Mouse (Mus musculus) hindbrain, embryonic 15.5 days (tissue): ENCODE results near the gene Fgf22. TPM values are rescaled to one million over a fixed set of nuclear protein-coding genes. Genes with fewer than 3 reads are reported as not detected.

Experiments
- ATAC-seq: fragments of 200-750 bp; cut with Nextera tagmentation; 2 replicates; pipeline ENCODE4 v1.8.0; 2017; ENCODE audit warnings: low read depth, moderate number of reproducible peaks, moderate TSS enrichment; ENCODE audit not compliant: low FRiP score
- H3K27ac ChIP-seq: fragments of 300-500 bp; sonication (generic); replicated peaks from 2 replicates; pipeline ENCODE4 v1.5.1; 2015; ENCODE audit warnings: mild to moderate bottlenecking, inconsistent platforms
- H3K27me3 ChIP-seq: fragments of 300-500 bp; sonication (generic); 2 replicates; pipeline ENCODE4 v1.6.1; 2015; ENCODE audit warnings: control low read depth, inconsistent platforms
- H3K36me3 ChIP-seq: fragments of 300-500 bp; sonication (generic); 2 replicates; pipeline ENCODE4 v1.6.1; 2015; ENCODE audit warnings: control low read depth, inconsistent platforms
- H3K4me1 ChIP-seq: fragments of 300-500 bp; sonication (generic); replicated peaks from 2 replicates; pipeline ENCODE4 v1.6.1; 2015; ENCODE audit warnings: control low read depth, inconsistent platforms
- H3K4me2 ChIP-seq: fragments of 300-500 bp; sonication (generic); 2 replicates; pipeline ENCODE4 v1.6.1; 2015; ENCODE audit warnings: moderate library complexity, mild to moderate bottlenecking, inconsistent platforms
- H3K4me3 ChIP-seq: fragments of 300-500 bp; sonication (generic); 2 replicates; pipeline ENCODE4 v1.5.1; 2015; ENCODE audit warnings: mild to moderate bottlenecking, inconsistent platforms
- H3K9ac ChIP-seq: fragments of 300-500 bp; sonication (generic); 2 replicates; pipeline ENCODE4 v1.6.1; 2015; ENCODE audit warnings: inconsistent platforms
- H3K9me3 ChIP-seq: fragments of 300-500 bp; sonication (generic); 2 replicates; pipeline ENCODE4 v1.6.1; 2016; ENCODE audit warnings: control low read depth, inconsistent platforms
- WGBS: fragments of 180-500 bp; shearing (Covaris S2); methylation state at CpG from one replicate; pipeline ENCODE4 v1.1.7; 2015; 5-methylcytosine and 5-hydroxymethylcytosine counted together
- polyA plus RNA-seq: library from polyadenylated mRNA; unstranded; fragments of >200 nt; fragmentation: Nextera tagmentation; extraction: Ambion mirVana; gene quantifications from 2 replicates; pipeline ENCODE4 v1.2.1, GENCODE M21; 2015

Fgf22 gene
- polyA plus RNA-seq, 1 experiment from 2014 or later: 2.2 TPM

DNA sequence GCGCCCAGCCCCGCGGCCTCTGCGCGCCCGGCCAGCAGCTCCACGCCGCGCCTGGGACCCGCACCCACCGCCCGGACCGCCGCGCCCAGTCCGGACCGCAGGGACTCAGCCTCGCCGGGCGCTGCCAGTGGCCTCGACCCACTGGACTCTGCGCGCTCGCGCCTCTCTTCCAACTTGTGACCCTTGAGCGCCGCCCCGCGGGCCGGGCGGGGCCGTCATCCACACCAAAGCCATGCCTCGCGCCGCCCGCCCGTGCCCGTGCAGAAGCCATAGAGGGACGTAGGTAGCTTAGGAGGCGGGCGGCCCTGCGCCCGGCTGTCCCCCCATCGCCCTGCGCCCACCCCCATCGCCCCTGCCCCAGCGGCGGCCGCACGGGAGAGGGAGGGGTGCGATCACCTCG is 19.5 kb upstream of the Fgf22 start:
- Histone ChIP-seq H3K36me3 (peaks cover 96% of the 10 kb centered on the region), H3K9me3 (peaks cover 33% of the 10 kb centered on the region), H3K27me3 (no peaks in the 10 kb centered on the region), H3K27ac (no peak overlapping the region), H3K4me2 (no peak overlapping the region), H3K9ac (no peak overlapping the region), H3K4me1 (no peaks in the 10 kb centered on the region), H3K4me3 (no peak overlapping the region)
- ATAC-seq: no peak
- WGBS: 30% methylated on average over 44 of the region's 52 CpGs

DNA sequence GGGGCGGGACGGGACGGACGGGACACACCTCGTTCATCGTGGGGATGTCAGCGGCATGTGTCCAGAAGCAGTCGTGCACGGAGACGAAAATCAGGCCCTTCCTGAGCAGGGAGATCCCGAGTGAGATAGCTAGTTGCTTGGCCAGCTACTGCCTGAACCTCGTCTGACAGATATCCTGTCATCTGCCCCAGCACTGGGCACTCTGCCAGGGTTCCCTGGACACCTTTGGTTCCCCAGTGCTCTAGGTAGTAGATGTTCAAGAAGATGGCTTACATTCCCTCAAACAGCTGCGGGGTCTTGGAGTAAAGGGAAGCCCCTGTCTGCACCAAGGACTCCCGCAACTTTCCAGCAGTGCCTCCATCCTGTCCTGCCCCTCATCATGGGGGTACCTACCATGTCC is 18.2 kb upstream of the Fgf22 start:
- Histone ChIP-seq H3K36me3 (peaks cover 99% of the 10 kb centered on the region), H3K27ac (no peak overlapping the region), H3K4me1 (no peaks in the 10 kb centered on the region), H3K9ac (no peak overlapping the region), H3K4me3 (no peak overlapping the region), H3K4me2 (no peak overlapping the region), H3K27me3 (no peaks in the 10 kb centered on the region), H3K9me3 (peaks cover 33% of the 10 kb centered on the region)
- WGBS: 76% methylated on average over 14 of the region's 14 CpGs
- no peak for ATAC-seq

- 84% methylated on average over 10 of the region's 10 CpGs for WGBS
- Histone ChIP-seq H3K4me3 (no peak overlapping the region), H3K9ac (no peak overlapping the region), H3K4me1 (no peaks in the 10 kb centered on the region), H3K4me2 (no peak overlapping the region), H3K27ac (no peak overlapping the region), H3K36me3 (peaks cover 98% of the 10 kb centered on the region), H3K9me3 (peaks cover 33% of the 10 kb centered on the region), H3K27me3 (no peaks in the 10 kb centered on the region)
- ATAC-seq: no peak
Observed at GRCm38 (mm10) chr10:79738259-79738658, 16.6 kb upstream of the Fgf22 start.

DNA sequence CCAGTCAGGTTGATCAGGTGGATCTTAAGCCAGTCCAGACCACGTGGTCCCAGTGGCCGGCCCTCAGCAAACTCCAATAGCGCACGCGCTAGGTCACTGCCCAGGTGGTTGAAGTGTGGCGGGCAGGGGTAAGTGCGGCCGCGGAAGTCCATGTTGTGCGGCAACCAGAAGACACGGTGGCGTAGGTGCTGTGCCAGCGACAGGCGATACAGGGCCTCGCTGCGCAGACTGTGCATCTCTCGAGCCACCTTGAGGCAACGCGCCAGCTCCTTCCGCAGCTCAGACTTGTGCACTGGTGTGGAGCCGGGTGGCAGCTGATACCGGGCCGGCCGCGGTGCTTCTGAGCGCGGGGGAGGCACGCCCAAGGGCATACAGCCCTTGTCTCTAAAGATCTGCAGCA is 15.6 kb upstream of the Fgf22 start:
- H3K27me3 ChIP-seq: no peaks in the 10 kb centered on the region
- no peak for ATAC-seq
- no peak overlapping the region for H3K4me2 ChIP-seq
- H3K4me1 ChIP-seq: no peaks in the 10 kb centered on the region
- H3K9ac ChIP-seq: no peak overlapping the region
- 97% methylated on average over 28 of the region's 28 CpGs for WGBS
- H3K4me3 ChIP-seq: no peak overlapping the region
- peaks cover 33% of the 10 kb centered on the region for H3K9me3 ChIP-seq
- H3K36me3 ChIP-seq: peaks cover 96% of the 10 kb centered on the region
- H3K27ac ChIP-seq: no peak overlapping the region

DNA sequence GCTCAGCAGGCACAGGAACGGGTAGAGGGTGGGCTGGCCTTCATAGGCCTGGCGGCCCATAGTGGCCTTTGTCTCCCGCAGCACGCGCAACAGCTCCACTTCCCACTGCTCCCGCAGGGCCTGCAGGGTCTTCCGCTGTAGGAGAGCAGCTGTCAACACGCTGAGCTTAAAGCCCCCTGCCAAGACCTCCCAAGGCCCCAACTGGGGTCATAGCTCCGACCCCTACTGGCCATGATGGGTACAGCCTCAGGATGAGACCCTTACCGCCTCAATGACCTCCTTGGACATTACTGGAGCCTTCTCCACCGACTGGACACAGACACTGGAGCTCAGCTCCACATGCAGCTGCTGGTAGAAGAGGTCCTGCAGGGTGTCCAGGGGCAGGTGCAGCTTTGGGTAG is 14.0 kb upstream of the Fgf22 start:
- H3K4me3 ChIP-seq: no peak overlapping the region
- 59% methylated on average over 11 of the region's 11 CpGs for WGBS
- no peak for ATAC-seq

GRCm38 (mm10) chr10:79743161-79743560 is 11.7 kb upstream of the Fgf22 start:
- no peak overlapping the region for H3K4me3 ChIP-seq
- H3K4me1 ChIP-seq: peaks cover 14% of the 10 kb centered on the region
- no peak for ATAC-seq
- H3K27ac ChIP-seq: no peak overlapping the region
- WGBS: 90% methylated on average over 11 of the region's 11 CpGs
- H3K4me2 ChIP-seq: no peak overlapping the region
- H3K27me3 ChIP-seq: no peaks in the 10 kb centered on the region
- H3K9me3 ChIP-seq: peaks cover 21% of the 10 kb centered on the region
- H3K36me3 ChIP-seq: peaks cover 57% of the 10 kb centered on the region
- H3K9ac ChIP-seq: no peak overlapping the region

More for the DNA sequence above, 14.0 kb upstream of the Fgf22 start:
- H3K4me2 ChIP-seq: no peak overlapping the region
- H3K9me3 ChIP-seq: peaks cover 32% of the 10 kb centered on the region
- no peaks in the 10 kb centered on the region for H3K27me3 ChIP-seq
- H3K9ac ChIP-seq: no peak overlapping the region
- peaks cover 7% of the 10 kb centered on the region for H3K4me1 ChIP-seq
- H3K27ac ChIP-seq: no peak overlapping the region
- peaks cover 80% of the 10 kb centered on the region for H3K36me3 ChIP-seq

DNA sequence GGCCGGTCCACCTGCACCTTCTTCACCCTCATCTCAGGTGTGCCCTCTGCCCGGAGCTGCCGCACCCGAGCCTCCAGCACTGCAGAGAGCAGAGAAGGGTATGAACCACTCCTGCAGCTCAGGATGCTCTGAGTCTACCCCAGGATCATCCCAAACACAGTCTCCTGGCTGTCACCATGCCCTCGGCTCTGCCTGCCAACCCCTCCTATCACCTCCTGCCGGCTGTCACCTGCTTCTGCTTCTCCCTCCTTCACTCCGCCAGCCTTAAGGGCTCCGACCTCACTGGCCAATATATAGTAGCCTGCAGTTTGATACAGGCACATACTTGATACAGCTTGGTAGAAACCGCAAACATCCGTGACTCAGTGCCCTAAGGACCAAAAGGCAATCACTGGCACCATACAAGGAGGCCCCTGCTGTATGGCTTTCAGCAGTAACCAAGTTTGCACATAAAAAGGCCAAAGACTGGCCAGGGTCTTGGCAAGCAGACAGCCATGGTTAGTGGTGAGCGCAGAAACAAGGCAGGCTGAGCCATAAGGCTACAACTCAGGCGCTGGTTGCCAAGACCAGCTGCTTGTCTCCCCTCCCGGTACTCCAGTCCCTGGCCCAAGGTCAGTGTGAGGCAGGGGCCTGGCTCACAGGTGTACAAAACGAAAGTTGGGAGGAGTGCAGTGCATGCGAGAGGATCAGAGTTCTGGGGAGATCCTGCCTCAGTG is 11.1 kb upstream of the Fgf22 start:
- H3K36me3 ChIP-seq: peaks cover 50% of the 10 kb centered on the region

GRCm38 (mm10) chr10:79745411-79745810 is 9.5 kb upstream of the Fgf22 start:
- Histone ChIP-seq H3K9ac (0 out of 2 replicates have a peak overlapping the region, but pooled peaks have one; percentile 19), H3K27me3 (no peaks in the 10 kb centered on the region), H3K27ac (no peak overlapping the region), H3K4me1 (peaks cover 14% of the 10 kb centered on the region), H3K4me3 (peak overlapping the region; percentile 60), H3K4me2 (peak overlapping the region; percentile 58), H3K9me3 (no peaks in the 10 kb centered on the region), H3K36me3 (peaks cover 34% of the 10 kb centered on the region)
- WGBS: 93% methylated on average over 3 of the region's 3 CpGs
- ATAC-seq: no peak

More for the DNA sequence above, 11.1 kb upstream of the Fgf22 start:
- ATAC-seq: no peak
- 93% methylated on average over 15 of the region's 15 CpGs for WGBS
- Histone ChIP-seq H3K27ac (no peak overlapping the region), H3K27me3 (no peaks in the 10 kb centered on the region), H3K4me3 (no peak overlapping the region), H3K9ac (no peak overlapping the region), H3K9me3 (peaks cover 15% of the 10 kb centered on the region), H3K4me1 (peaks cover 14% of the 10 kb centered on the region), H3K4me2 (no peak overlapping the region)

DNA sequence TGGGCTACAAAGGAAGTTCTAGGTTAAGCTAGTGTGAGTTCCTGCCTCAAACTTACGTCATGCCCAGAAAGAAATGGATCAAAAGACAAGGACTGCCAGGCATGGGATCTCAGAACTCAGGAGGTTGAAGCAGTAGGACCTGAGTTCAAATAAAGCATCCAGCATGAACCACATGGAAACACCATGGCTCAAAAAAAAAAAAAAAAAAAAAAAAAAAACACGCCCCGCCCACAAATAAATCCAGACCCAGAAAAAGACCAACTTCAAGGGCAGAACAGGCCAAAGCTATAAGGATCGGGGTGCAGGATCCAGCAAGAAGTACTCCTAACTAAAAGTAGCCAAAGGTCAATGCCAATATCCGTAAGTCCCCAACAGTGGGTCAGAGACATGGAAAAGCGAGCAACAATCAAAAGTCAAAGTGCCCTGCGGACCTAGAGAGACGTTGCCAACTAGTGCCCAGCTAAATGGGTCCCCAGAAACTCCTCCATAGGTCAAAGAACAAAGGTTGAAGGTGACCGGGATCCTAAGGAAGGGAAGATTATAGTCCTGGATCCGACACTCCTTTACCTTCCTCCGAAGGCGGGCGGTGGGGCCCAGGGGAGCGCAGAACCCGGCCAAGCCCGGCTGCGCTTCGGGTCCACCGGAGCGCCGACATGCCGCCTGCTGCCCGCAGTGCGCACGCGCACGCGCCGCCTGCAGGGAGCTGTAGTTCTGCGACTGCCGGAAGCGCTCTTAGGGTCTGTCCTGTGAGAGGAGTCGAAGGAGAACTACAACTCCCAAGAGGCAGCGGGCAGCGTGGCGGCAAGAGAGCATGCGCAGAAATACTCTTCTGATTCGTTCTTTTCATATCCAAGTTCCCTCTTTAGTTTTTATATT is 8.7 kb upstream of the Fgf22 start, which contains the start of gene Polrmt:
Gene Polrmt, minus strand, starts transcription at position 684 of the 876 bp plus-strand sequence.
- H3K27ac ChIP-seq: 0 out of 2 replicates have a peak within 1 kb of the TSS, but pooled peaks have one; percentile 34
- no peaks in the 10 kb centered on the region for H3K27me3 ChIP-seq
- peak within 1 kb of the TSS; percentile 60 for H3K4me3 ChIP-seq
- no peaks in the 10 kb centered on the region for H3K9me3 ChIP-seq
- peaks cover 27% of the 10 kb centered on the region for H3K36me3 ChIP-seq
- peak within 1 kb of the TSS; percentile 47 for H3K9ac ChIP-seq
- peak; percentile 96 for ATAC-seq
- H3K4me2 ChIP-seq: peak within 1 kb of the TSS; percentile 58
- WGBS: 4% methylated on average over 38 of the region's 38 CpGs
- peaks cover 14% of the 10 kb centered on the region for H3K4me1 ChIP-seq

- Histone ChIP-seq H3K9me3 (no peaks in the 10 kb centered on the region), H3K27ac (0 out of 2 replicates have a peak overlapping the region, but pooled peaks have one; percentile 31)
- WGBS: 22% methylated on average over 6 of the region's 6 CpGs
Observed at GRCm38 (mm10) chr10:79746774-79747151, 8.1 kb upstream of the Fgf22 start.

GRCm38 (mm10) chr10:79748496-79748895 is 6.4 kb upstream of the Fgf22 start:
- Histone ChIP-seq H3K4me2 (no peak overlapping the region), H3K27me3 (no peaks in the 10 kb centered on the region), H3K9ac (no peak overlapping the region), H3K9me3 (no peaks in the 10 kb centered on the region), H3K36me3 (0 out of 2 replicates have a peak, but pooled peaks cover 7% of the 10 kb centered on the region), H3K4me3 (no peak overlapping the region), H3K27ac (no peak overlapping the region), H3K4me1 (peaks cover 14% of the 10 kb centered on the region)
- 78% methylated on average over 6 of the region's 6 CpGs for WGBS
- ATAC-seq: no peak

More at GRCm38 (mm10) chr10:79746774-79747151, 8.1 kb upstream of the Fgf22 start:
- Histone ChIP-seq H3K4me3 (peak overlapping the region; percentile 60), H3K36me3 (peaks cover 21% of the 10 kb centered on the region), H3K4me2 (peak overlapping the region; percentile 58), H3K9ac (peak overlapping the region; percentile 40), H3K4me1 (peaks cover 14% of the 10 kb centered on the region), H3K27me3 (no peaks in the 10 kb centered on the region)
- ATAC-seq: peak; percentile 63

DNA sequence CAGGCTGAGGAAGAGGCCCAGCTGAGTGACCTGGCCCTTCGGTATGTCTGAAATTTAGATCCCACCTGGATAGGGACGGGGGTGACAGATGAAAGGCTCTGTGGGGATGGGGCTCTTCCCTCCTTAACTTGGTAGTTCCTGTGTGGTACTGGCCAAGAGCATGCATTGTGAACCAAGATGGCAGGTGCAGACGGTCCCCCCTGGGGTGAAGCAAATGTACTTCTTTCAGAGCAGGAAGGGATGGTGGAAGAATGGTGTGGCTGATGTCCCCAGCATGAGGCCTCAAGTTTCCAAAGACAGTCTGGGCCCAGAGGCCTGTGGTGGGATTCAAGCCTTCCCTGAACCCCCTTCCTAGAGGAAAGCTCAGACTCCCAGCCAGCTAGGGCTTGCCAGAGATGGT is 978 bp downstream of the Fgf22 start:
- Histone ChIP-seq H3K9ac (no peak overlapping the region), H3K4me2 (no peak overlapping the region), H3K27me3 (no peaks in the 10 kb centered on the region), H3K9me3 (no peaks in the 10 kb centered on the region), H3K27ac (no peak overlapping the region), H3K4me3 (no peak overlapping the region), H3K4me1 (peaks cover 11% of the 10 kb centered on the region), H3K36me3 (peaks cover 37% of the 10 kb centered on the region)
- ATAC-seq: no peak
- WGBS: 85% methylated on average over 3 of the region's 3 CpGs
